Mouse (Mus musculus): ENCODE results near the gene Rnls.
"Not testable (repeated sequence)": the region's sequence is repeated elsewhere in the genome, so short reads cannot be mapped to it uniquely, and the experiment has no call there.

Rnls gene

GRCm38 (mm10) chr19:33391651-33392382 lies at the start of gene Rnls:
Gene Rnls (minus strand): TSS chr19:33392295.
- DNase-seq = peak; percentile 99

GRCm38 (mm10) chr19:33429457-33429856 lies 37.4 kb upstream of the Rnls start:
- no peak for DNase-seq

GRCm38 (mm10) chr19:33419368-33419767 lies 27.3 kb upstream of the Rnls start:
- not testable (repeated sequence) for DNase-seq

GRCm38 (mm10) chr19:33380825-33381224 lies 11.3 kb downstream of the Rnls start:
- no peak for DNase-seq

- DNase-seq = no peak
Observed at GRCm38 (mm10) chr19:33380386-33380785, 11.7 kb downstream of the Rnls start.

- no peak for DNase-seq
Observed at GRCm38 (mm10) chr19:33368808-33369207, 23.3 kb downstream of the Rnls start.

- DNase-seq = peak; percentile 55
Observed at GRCm38 (mm10) chr19:33366661-33367060, 25.4 kb downstream of the Rnls start.

GRCm38 (mm10) chr19:33357019-33357418 lies 35.1 kb downstream of the Rnls start:
- peak; percentile 56 for DNase-seq

- no peak for DNase-seq
Observed at GRCm38 (mm10) chr19:33340119-33340518, 52.0 kb downstream of the Rnls start.

- DNase-seq = no peak
Observed at GRCm38 (mm10) chr19:33326706-33327641, 65.1 kb downstream of the Rnls start.

- DNase-seq = no peak
Observed at GRCm38 (mm10) chr19:33318785-33319184, 73.3 kb downstream of the Rnls start.

GRCm38 (mm10) chr19:33317130-33317529 lies 75.0 kb downstream of the Rnls start:
- DNase-seq = no peak

- DNase-seq = no peak
Observed at GRCm38 (mm10) chr19:33299726-33300292, 92.3 kb downstream of the Rnls start.

- no peak for DNase-seq
Observed at GRCm38 (mm10) chr19:33296338-33296737, 95.8 kb downstream of the Rnls start.

- no peak for DNase-seq
Observed at GRCm38 (mm10) chr19:33282985-33283384, 109.1 kb downstream of the Rnls start.

GRCm38 (mm10) chr19:33276421-33276820 lies 115.7 kb downstream of the Rnls start:
- DNase-seq = no peak

- no peak for DNase-seq
Observed at GRCm38 (mm10) chr19:33273676-33274075, 118.4 kb downstream of the Rnls start.

GRCm38 (mm10) chr19:33271571-33271970 lies 120.5 kb downstream of the Rnls start:
- no peak for DNase-seq

GRCm38 (mm10) chr19:33270231-33270630 lies 121.9 kb downstream of the Rnls start:
- no peak for DNase-seq

GRCm38 (mm10) chr19:33268044-33268443 lies 124.1 kb downstream of the Rnls start:
- DNase-seq = no peak

GRCm38 (mm10) chr19:33265245-33265644 lies 126.8 kb downstream of the Rnls start:
- no peak for DNase-seq

GRCm38 (mm10) chr19:33264224-33264993 lies 127.7 kb downstream of the Rnls start:
- no peak for DNase-seq

- DNase-seq = no peak
Observed at GRCm38 (mm10) chr19:33262421-33262820, 129.7 kb downstream of the Rnls start.
